Mouse (Mus musculus) midbrain, embryonic 15.5 days (tissue): Measurements from ENCODE around the gene Carmil1. TPM values are rescaled to one million over a fixed set of nuclear protein-coding genes. Genes with fewer than 3 reads are reported as not detected.

Experiments used
- ATAC-seq: fragments of 200-750 bp; cut with Nextera tagmentation; replicated peaks from 2 replicates; pipeline ENCODE4 v1.8.0; 2017; ENCODE audit warnings: moderate TSS enrichment
- H3K27ac ChIP-seq: fragments of 300-500 bp; sonication (generic); 2 replicates; pipeline ENCODE4 v1.5.1; 2015; ENCODE audit warnings: mild to moderate bottlenecking, inconsistent platforms
- H3K27me3 ChIP-seq: fragments of 300-500 bp; sonication (generic); replicated peaks from 2 replicates; pipeline ENCODE4 v1.6.1; 2015; ENCODE audit warnings: inconsistent platforms
- H3K36me3 ChIP-seq: fragments of 300-500 bp; sonication (generic); replicated peaks from 2 replicates; pipeline ENCODE4 v1.6.1; 2015; ENCODE audit warnings: inconsistent platforms
- H3K4me1 ChIP-seq: fragments of 300-500 bp; sonication (generic); 2 replicates; pipeline ENCODE4 v1.6.1; 2015; ENCODE audit warnings: inconsistent platforms
- H3K4me2 ChIP-seq: fragments of 300-500 bp; sonication (generic); 2 replicates; pipeline ENCODE4 v1.6.1; 2015; ENCODE audit warnings: inconsistent platforms, mild to moderate bottlenecking, moderate library complexity
- H3K4me3 ChIP-seq: fragments of 300-500 bp; sonication (generic); 2 replicates; pipeline ENCODE4 v1.5.1; 2015; ENCODE audit warnings: mild to moderate bottlenecking, inconsistent platforms
- H3K9ac ChIP-seq: fragments of 300-500 bp; sonication (generic); 2 replicates; pipeline ENCODE4 v1.6.1; 2015; ENCODE audit warnings: mild to moderate bottlenecking, inconsistent platforms
- H3K9me3 ChIP-seq: fragments of 300-500 bp; sonication (generic); 2 replicates; pipeline ENCODE4 v1.6.1; 2016; ENCODE audit warnings: inconsistent platforms
- WGBS: fragments of 180-500 bp; shearing (Covaris S2); methylation state at CpG from one replicate; pipeline ENCODE4 v1.1.7; 2015; ENCODE audit warnings: mixed read lengths; 5-methylcytosine and 5-hydroxymethylcytosine counted together
- polyA plus RNA-seq: library from polyadenylated mRNA; unstranded; fragments of >200 nt; fragmentation: Nextera tagmentation; extraction: Ambion mirVana; gene quantifications from 2 replicates; pipeline ENCODE4 v1.2.1, GENCODE M21; 2015

Carmil1 gene
- polyA plus RNA-seq, 1 experiment from 2014 or later, result 41.3 TPM

DNA sequence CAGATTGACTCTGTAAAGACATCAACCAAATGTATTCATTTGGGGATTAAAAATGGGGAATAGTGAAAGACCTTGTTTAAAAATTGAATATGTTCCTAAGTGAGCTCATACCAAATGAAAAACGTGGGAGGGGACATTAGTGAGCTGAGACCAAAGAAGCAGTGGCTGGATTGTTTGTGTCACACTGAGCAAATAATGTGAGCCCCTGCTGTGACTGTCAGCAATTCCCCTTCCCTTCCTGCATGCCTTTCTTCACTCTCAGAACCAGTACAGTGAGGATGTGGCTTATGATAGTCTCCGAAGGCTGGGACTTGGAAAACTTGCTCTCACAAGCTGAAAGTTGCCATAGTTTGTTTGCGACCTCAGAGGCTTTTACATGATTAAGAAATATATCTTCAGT, 295.5 kb downstream of the Carmil1 start:
- WGBS, result 47% methylated on average over 3 of the region's 3 CpGs

DNA sequence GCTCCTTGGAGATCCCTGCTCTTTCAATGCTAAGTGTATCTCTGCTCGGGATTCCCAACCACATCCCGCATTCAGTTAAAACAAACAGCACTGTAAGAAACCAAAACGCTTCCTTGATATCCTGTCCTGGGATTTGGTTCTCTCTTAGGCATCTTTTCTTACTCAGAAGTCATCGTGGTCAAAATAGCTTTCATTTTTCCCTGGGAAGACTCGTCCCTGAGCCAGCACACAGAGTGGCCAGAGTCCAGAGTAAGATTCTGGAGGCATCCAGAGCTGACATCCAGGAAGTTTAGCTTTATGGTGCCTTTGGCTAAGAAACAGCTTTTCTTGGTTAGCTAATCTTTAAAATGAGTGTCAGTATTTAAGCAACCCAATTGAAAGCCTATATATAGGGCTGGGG, 308.3 kb downstream of the Carmil1 start:
- Histone ChIP-seq H3K9ac (no peak overlapping the region), H3K36me3 (no peaks in the 10 kb centered on the region), H3K4me3 (no peak overlapping the region), H3K4me2 (no peak overlapping the region), H3K27me3 (no peaks in the 10 kb centered on the region), H3K27ac (0 out of 2 replicates have a peak overlapping the region, but pooled peaks have one; percentile 8), H3K9me3 (no peaks in the 10 kb centered on the region), H3K4me1 (0 out of 2 replicates have a peak, but pooled peaks cover 2% of the 10 kb centered on the region)
- WGBS, result 68% methylated on average over 5 of the region's 5 CpGs
- no peak for ATAC-seq

More for the DNA sequence above, 295.5 kb downstream of the Carmil1 start:
- no peak overlapping the region for H3K27ac ChIP-seq
- no peak overlapping the region for H3K9ac ChIP-seq
- ATAC-seq, result no peak
- no peaks in the 10 kb centered on the region for H3K9me3 ChIP-seq
- no peak overlapping the region for H3K4me3 ChIP-seq
- H3K4me2 ChIP-seq, result no peak overlapping the region
- H3K4me1 ChIP-seq, result no peaks in the 10 kb centered on the region
- H3K27me3 ChIP-seq, result no peaks in the 10 kb centered on the region; the same call in 1 of the 2 replicates
- H3K36me3 ChIP-seq, result no peaks in the 10 kb centered on the region

DNA sequence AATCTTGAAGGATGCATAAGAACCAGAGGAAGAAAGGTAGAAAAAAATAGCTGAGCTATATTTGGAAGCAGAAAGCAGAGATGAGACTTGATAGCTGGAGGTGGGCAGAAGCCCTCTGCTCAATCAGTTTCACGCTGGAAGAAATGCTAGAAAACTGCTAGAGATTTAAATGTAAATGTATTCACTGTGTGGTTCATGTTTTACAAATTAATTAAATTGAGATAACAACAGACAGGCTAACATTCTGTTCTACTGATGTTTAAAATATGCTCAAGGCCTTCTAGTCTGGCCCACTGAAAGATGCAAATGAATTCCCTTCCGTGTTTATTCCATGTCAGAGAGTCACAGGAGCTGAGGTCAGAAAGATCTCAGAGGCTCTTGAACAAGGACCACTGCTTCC, 308.7 kb downstream of the Carmil1 start:
- H3K4me2 ChIP-seq, result no peak overlapping the region
- no peaks in the 10 kb centered on the region for H3K36me3 ChIP-seq
- no peak overlapping the region for H3K4me3 ChIP-seq
- 0 out of 2 replicates have a peak overlapping the region, but pooled peaks have one; percentile 8 for H3K27ac ChIP-seq
- no peaks in the 10 kb centered on the region for H3K9me3 ChIP-seq
- ATAC-seq, result 0 out of 2 replicates have a peak, but pooled peaks have one; percentile 14
- H3K27me3 ChIP-seq, result no peaks in the 10 kb centered on the region
- 40% methylated on average over 2 of the region's 2 CpGs for WGBS
- H3K4me1 ChIP-seq, result 0 out of 2 replicates have a peak, but pooled peaks cover 2% of the 10 kb centered on the region
- no peak overlapping the region for H3K9ac ChIP-seq

DNA sequence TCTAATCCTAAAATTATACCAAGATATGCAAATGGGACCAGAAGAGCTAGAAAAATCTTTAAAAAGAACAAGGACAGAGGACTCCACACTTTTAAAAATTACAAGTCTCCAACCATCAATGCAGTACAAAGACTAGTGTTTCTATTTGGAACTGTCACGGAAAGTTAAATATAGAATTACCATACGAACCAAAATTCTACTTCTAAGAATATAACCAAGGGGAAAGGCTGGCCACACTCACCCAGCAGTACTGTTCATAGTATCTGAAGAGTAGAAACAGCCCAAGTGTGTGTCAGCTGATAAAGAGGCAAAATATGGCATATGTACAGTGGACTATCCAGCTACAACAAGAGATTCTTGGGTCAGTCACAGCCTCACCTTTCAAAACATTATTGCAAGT, 315.7 kb downstream of the Carmil1 start:
- H3K9ac ChIP-seq, result no peak overlapping the region
- no peak for ATAC-seq
- H3K9me3 ChIP-seq, result no peaks in the 10 kb centered on the region
- 87% methylated on average over 2 of the region's 2 CpGs for WGBS
- H3K27me3 ChIP-seq, result no peaks in the 10 kb centered on the region
- 0 out of 2 replicates have a peak, but pooled peaks cover under 1% of the 10 kb centered on the region for H3K4me1 ChIP-seq
- H3K27ac ChIP-seq, result no peak overlapping the region
- no peak overlapping the region for H3K4me3 ChIP-seq
- H3K4me2 ChIP-seq, result no peak overlapping the region
- no peaks in the 10 kb centered on the region for H3K36me3 ChIP-seq

Other genes with a start within 250 kb of the Carmil1 start
- gene Cmah, start 46.6 kb upstream of the Carmil1 start, polyA plus RNA-seq, result 0.05 and 0.18 TPM in 2 replicates